Mouse (Mus musculus): Measurements from ENCODE around the gene Stx6.
"Not testable (repeated sequence)": the region's sequence is repeated elsewhere in the genome, so short reads cannot be mapped to it uniquely, and the experiment has no call there.

Stx6 gene

GRCm38 (mm10) chr1:155149403-155149802, 9.1 kb upstream of the Stx6 start:
- CTCF ChIA-PET, result no interaction called here

GRCm38 (mm10) chr1:155150821-155151220, 7.7 kb upstream of the Stx6 start:
- ChIA-PET CTCF (no interaction called here), POLR2A (no interaction called here)

More at GRCm38 (mm10) chr1:155149403-155149802, 9.1 kb upstream of the Stx6 start:
- POLR2A ChIA-PET, result no interaction called here

- ChIA-PET POLR2A (interaction anchor here in 2 of 4 experiments (1.8 to 3.0 kb wide), 3 partner anchors 55 to 99 kb away, joined by 3 to 14 read pairs (median 11); partner anchors contain the start of gene Ier5 (in 2 of the 2)), CTCF (interaction anchor here in 2 of 4 experiments (0.7 to 1.2 kb wide), 3 partner anchors 55 to 368 kb away, joined by 3 to 6 read pairs (median 3); partner anchors contain the start of gene Ier5 (in 1 of the 2))
Measured at GRCm38 (mm10) chr1:155153906-155154305, 4.6 kb upstream of the Stx6 start.

- ChIA-PET POLR2A (interaction anchor here (0.6 to 1.7 kb wide), 9 partner anchors 59 to 190 kb away, joined by 3 to 15 read pairs (median 5); partner anchors contain the start of gene Ier5 (in 4 of the 4)), CTCF (no interaction called here)
Measured at GRCm38 (mm10) chr1:155158970-155159484, 512 bp downstream of the Stx6 start.

GRCm38 (mm10) chr1:155167453-155167852, 8.9 kb downstream of the Stx6 start:
- POLR2A ChIA-PET, result interaction anchor here in 2 of 4 experiments (1.7 to 2.0 kb wide), 2 partner anchors 68 kb away, joined by 4 read pairs; partner anchors contain the start of gene Ier5 (in 2 of the 2)
- CTCF ChIA-PET, result no interaction called here

- POLR2A ChIA-PET, result no interaction called here
- CTCF ChIA-PET, result no interaction called here
Measured at GRCm38 (mm10) chr1:155169935-155170334, 11.4 kb downstream of the Stx6 start.

- ChIA-PET CTCF (interaction anchor here in 1 of 4 experiments (0.6 kb wide), 1 partner anchor 51 kb away, joined by 3 read pairs; no protein-coding TSS in a partner anchor), POLR2A (no interaction called here)
Measured at GRCm38 (mm10) chr1:155172895-155173643, 14.6 kb downstream of the Stx6 start.

- CTCF ChIA-PET, POLR2A ChIA-PET: not testable (repeated sequence)
Measured at GRCm38 (mm10) chr1:155173644-155174016, 15.1 kb downstream of the Stx6 start.

GRCm38 (mm10) chr1:155174424-155174823, 15.9 kb downstream of the Stx6 start:
- ChIA-PET CTCF (interaction anchor here in 1 of 4 experiments (0.6 kb wide), 1 partner anchor 43 kb away, joined by 3 read pairs; no protein-coding TSS in a partner anchor), POLR2A (interaction anchor here in 1 of 4 experiments (1.9 kb wide), 1 partner anchor 75 kb away, joined by 5 read pairs; the partner anchor contains the start of gene Ier5)

GRCm38 (mm10) chr1:155178192-155178924, 19.8 kb downstream of the Stx6 start:
- CTCF ChIA-PET, result no interaction called here
- POLR2A ChIA-PET, result interaction anchor here in 1 of 4 experiments (1.3 kb wide), 1 partner anchor 79 kb away, joined by 3 read pairs; the partner anchor contains the start of gene Ier5

- POLR2A ChIA-PET, result no interaction called here
- CTCF ChIA-PET, result no interaction called here
Measured at GRCm38 (mm10) chr1:155184191-155184590, 25.7 kb downstream of the Stx6 start.

- CTCF ChIA-PET, result no interaction called here
Measured at GRCm38 (mm10) chr1:155188656-155189055, 30.1 kb downstream of the Stx6 start.

GRCm38 (mm10) chr1:155191219-155191618, 32.7 kb downstream of the Stx6 start:
- ChIA-PET CTCF (interaction anchor here in 2 of 4 experiments (0.5 to 0.9 kb wide), 2 partner anchors 90 to 197 kb away, joined by 3 to 8 read pairs; no protein-coding TSS in a partner anchor), POLR2A (interaction anchor here in 2 of 4 experiments (0.6 to 4.3 kb wide), 3 partner anchors 33 to 93 kb away, joined by 4 to 17 read pairs (median 4); partner anchors contain the start of gene Ier5 (in 2 of the 2))

More at GRCm38 (mm10) chr1:155188656-155189055, 30.1 kb downstream of the Stx6 start:
- POLR2A ChIA-PET, result no interaction called here

GRCm38 (mm10) chr1:155191671-155192070, 33.2 kb downstream of the Stx6 start:
- POLR2A ChIA-PET, result interaction anchor here in 2 of 4 experiments (0.5 to 4.3 kb wide), 3 partner anchors 92 to 281 kb away, joined by 3 to 17 read pairs (median 4); partner anchors contain the start of gene Ier5 (in 2 of the 2)
- CTCF ChIA-PET, result interaction anchor here in 1 of 4 experiments (0.9 kb wide), 1 partner anchor 90 kb away, joined by 3 read pairs; no protein-coding TSS in a partner anchor

GRCm38 (mm10) chr1:155192805-155193368, 34.4 kb downstream of the Stx6 start:
- POLR2A ChIA-PET, result interaction anchor here in 2 of 4 experiments (0.8 to 4.3 kb wide), 3 partner anchors 16 to 464 kb away, joined by 3 to 17 read pairs (median 8); partner anchors contain the start of gene Ier5 (in 1 of the 2)

GRCm38 (mm10) chr1:155196691-155197090, 38.2 kb downstream of the Stx6 start:
- CTCF ChIA-PET, result no interaction called here

More at GRCm38 (mm10) chr1:155192805-155193368, 34.4 kb downstream of the Stx6 start:
- CTCF ChIA-PET, result no interaction called here

GRCm38 (mm10) chr1:155199522-155199921, 41.0 kb downstream of the Stx6 start:
- ChIA-PET CTCF (no interaction called here), POLR2A (interaction anchor here in 1 of 4 experiments (1.6 kb wide), 1 partner anchor 148 kb away, joined by 8 read pairs; no protein-coding TSS in a partner anchor)

More at GRCm38 (mm10) chr1:155196691-155197090, 38.2 kb downstream of the Stx6 start:
- POLR2A ChIA-PET, result interaction anchor here in 1 of 4 experiments (1.0 to 1.1 kb wide), 2 partner anchors 97 to 110 kb away, joined by 3 read pairs; partner anchors contain the start of gene Ier5

- ChIA-PET CTCF (no interaction called here), POLR2A (interaction anchor here in 2 of 4 experiments (0.8 to 1.6 kb wide), 2 partner anchors 101 to 149 kb away, joined by 3 to 8 read pairs; partner anchors contain the start of gene Ier5 (in 1 of the 2))
Measured at GRCm38 (mm10) chr1:155200967-155201366, 42.5 kb downstream of the Stx6 start.
